Mouse (Mus musculus): ENCODE measurements around the gene Xrra1. TPM values are rescaled to one million over a fixed set of nuclear protein-coding genes. Genes with fewer than 3 reads are reported as not detected.

Xrra1 gene
- total RNA-seq, 2 experiments from 2014 or later = not detected

- ATAC-seq (replicated peaks; ENCODE audit: low FRiP score, poor library complexity, severe bottlenecking) = no peak
Observed at GRCm38 (mm10) chr7:99845533-99846236, 13.2 kb upstream of the Xrra1 start.

- ATAC-seq (replicated peaks; ENCODE audit: low FRiP score, poor library complexity, severe bottlenecking) = no peak
Observed at GRCm38 (mm10) chr7:99850534-99850933, 8.4 kb upstream of the Xrra1 start.

- no peak for ATAC-seq (replicated peaks; ENCODE audit: low FRiP score, poor library complexity, severe bottlenecking)
Observed at GRCm38 (mm10) chr7:99851121-99851520, 7.8 kb upstream of the Xrra1 start.

GRCm38 (mm10) chr7:99851618-99852017 is 7.3 kb upstream of the Xrra1 start:
- ATAC-seq (replicated peaks; ENCODE audit: low FRiP score, poor library complexity, severe bottlenecking) = no peak

GRCm38 (mm10) chr7:99853350-99853749 is 5.6 kb upstream of the Xrra1 start:
- ATAC-seq (replicated peaks; ENCODE audit: low FRiP score, poor library complexity, severe bottlenecking) = no peak

GRCm38 (mm10) chr7:99854311-99854710 is 4.6 kb upstream of the Xrra1 start:
- ATAC-seq (replicated peaks; ENCODE audit: low FRiP score, poor library complexity, severe bottlenecking) = no peak

GRCm38 (mm10) chr7:99856266-99856861 is 2.6 kb upstream of the Xrra1 start:
- ATAC-seq (replicated peaks; ENCODE audit: low FRiP score, poor library complexity, severe bottlenecking) = no peak

- peak; percentile 44; the same call in 1 of the 2 replicates for ATAC-seq (replicated peaks; ENCODE audit: low FRiP score, poor library complexity, severe bottlenecking)
Observed at GRCm38 (mm10) chr7:99858175-99858812, 622 bp upstream of the Xrra1 start.

- ATAC-seq (replicated peaks; ENCODE audit: low FRiP score, poor library complexity, severe bottlenecking) = no peak
Observed at GRCm38 (mm10) chr7:99863362-99863761, 4.4 kb downstream of the Xrra1 start, which contains the start of gene Spcs2. Spcs2 (minus strand) TSS chr7:99863462.

- ATAC-seq (replicated peaks; ENCODE audit: low FRiP score, poor library complexity, severe bottlenecking) = no peak
Observed at GRCm38 (mm10) chr7:99864241-99865028, 5.5 kb downstream of the Xrra1 start.

- ATAC-seq (replicated peaks; ENCODE audit: low FRiP score, poor library complexity, severe bottlenecking) = no peak
Observed at GRCm38 (mm10) chr7:99865219-99865618, 6.3 kb downstream of the Xrra1 start.

- ATAC-seq (replicated peaks; ENCODE audit: low FRiP score, poor library complexity, severe bottlenecking) = no peak
Observed at GRCm38 (mm10) chr7:99869296-99869695, 10.4 kb downstream of the Xrra1 start.

GRCm38 (mm10) chr7:99873965-99874364 is 15.0 kb downstream of the Xrra1 start:
- ATAC-seq (replicated peaks; ENCODE audit: low FRiP score, poor library complexity, severe bottlenecking) = no peak

GRCm38 (mm10) chr7:99875891-99876290 is 17.0 kb downstream of the Xrra1 start:
- ATAC-seq (replicated peaks; ENCODE audit: low FRiP score, poor library complexity, severe bottlenecking) = no peak

GRCm38 (mm10) chr7:99876345-99876744 is 17.4 kb downstream of the Xrra1 start:
- ATAC-seq (replicated peaks; ENCODE audit: low FRiP score, poor library complexity, severe bottlenecking) = peak; percentile 79

- ATAC-seq (replicated peaks; ENCODE audit: low FRiP score, poor library complexity, severe bottlenecking) = no peak
Observed at GRCm38 (mm10) chr7:99878254-99878653, 19.3 kb downstream of the Xrra1 start.

GRCm38 (mm10) chr7:99887230-99887735 is 28.4 kb downstream of the Xrra1 start:
- no peak for ATAC-seq (replicated peaks; ENCODE audit: low FRiP score, poor library complexity, severe bottlenecking)

GRCm38 (mm10) chr7:99887743-99888142 is 28.8 kb downstream of the Xrra1 start:
- no peak for ATAC-seq (replicated peaks; ENCODE audit: low FRiP score, poor library complexity, severe bottlenecking)

- ATAC-seq (replicated peaks; ENCODE audit: low FRiP score, poor library complexity, severe bottlenecking) = no peak
Observed at GRCm38 (mm10) chr7:99889175-99889880, 30.4 kb downstream of the Xrra1 start.

All from erythroblast, adult 5-6 weeks (primary cell).